Mouse (Mus musculus): Measurements from ENCODE around the gene Acvrl1. TPM values are rescaled to one million over a fixed set of nuclear protein-coding genes. Genes with fewer than 3 reads are reported as not detected.
A peak's percentile ranks its signal among the peaks of the same experiment; 100 is the strongest.

Gene Acvrl1
- total RNA-seq, 2 experiments from 2014 or later: 8.6 to 10.5 TPM

- no peak for DNase-seq (ENCODE audit: extremely low spot score in 1 of 2, low spot score in 1 of 2)
Measured at GRCm38 (mm10) chr15:101164291-101164690, 36.0 kb downstream of the Acvrl1 start.

DNA sequence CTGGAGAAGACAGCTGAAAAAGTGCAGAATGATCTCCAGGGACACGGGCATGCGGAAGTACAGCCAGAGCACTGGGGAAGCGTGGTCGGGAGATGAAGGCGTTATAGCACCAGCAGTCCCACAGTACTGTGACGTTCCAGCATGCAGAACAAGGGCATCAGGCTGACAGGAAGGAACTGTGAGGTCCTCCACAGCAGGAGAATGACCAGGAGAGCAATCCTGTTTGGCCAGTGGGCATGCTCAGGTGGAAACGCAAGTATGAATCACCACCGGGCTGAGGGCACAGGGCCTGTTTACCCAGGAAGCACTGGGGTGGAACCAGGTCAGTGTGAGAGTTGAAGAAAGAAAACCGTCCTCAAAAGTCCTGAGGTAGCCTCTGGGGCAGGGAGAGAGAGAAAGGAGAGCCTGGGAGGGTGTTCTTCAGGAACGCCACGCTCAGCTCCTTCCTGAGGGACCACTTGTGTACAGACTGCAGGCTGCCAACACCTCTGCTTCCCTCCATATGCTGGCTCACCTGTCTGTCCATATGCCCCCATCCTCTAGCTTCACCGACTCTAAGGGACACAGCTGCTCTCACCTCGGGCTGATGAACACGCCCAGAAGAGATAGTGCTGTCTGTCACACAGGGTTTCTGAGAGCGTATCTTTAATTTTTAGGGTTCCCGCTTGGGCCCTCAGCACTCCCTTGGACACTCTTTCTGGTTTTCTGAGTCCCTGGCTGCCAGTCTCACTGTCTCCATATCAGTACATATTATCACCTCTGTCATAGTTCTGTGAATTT lies 37.5 kb downstream of the Acvrl1 start:
- DNase-seq (ENCODE audit: extremely low spot score in 1 of 2, low spot score in 1 of 2): no peak

- no peak for DNase-seq (ENCODE audit: extremely low spot score in 1 of 2, low spot score in 1 of 2)
Measured at GRCm38 (mm10) chr15:101167553-101167952, 39.2 kb downstream of the Acvrl1 start.

GRCm38 (mm10) chr15:101169910-101170309 lies 41.6 kb downstream of the Acvrl1 start:
- DNase-seq (ENCODE audit: extremely low spot score in 1 of 2, low spot score in 1 of 2): no peak

DNA sequence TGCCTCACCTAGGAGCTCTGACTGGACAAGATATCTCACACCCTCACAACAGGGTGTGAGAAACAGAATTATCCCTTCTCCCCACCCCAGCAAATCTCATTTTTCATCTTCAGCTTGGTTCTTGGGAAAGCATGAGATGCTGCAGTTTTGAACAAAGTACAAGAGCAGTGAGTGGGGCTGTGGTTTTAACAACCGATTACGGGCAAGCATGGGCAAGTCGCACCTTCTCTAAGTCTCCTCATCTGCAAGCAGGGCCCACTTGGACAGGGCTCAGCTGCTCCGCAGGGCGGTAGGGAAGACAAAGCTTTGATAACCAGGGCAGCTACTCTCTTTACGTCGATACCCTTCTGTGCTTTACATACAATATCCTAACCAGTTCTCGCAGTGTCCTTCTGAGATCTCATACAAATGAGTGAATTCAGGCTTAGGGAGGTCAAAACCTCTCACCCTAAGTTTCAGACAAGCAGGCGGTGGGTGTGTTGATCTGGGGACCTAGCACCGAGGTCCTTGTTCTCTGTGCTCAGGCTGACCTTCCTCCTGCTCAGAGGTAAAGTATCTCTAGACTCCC lies 42.2 kb downstream of the Acvrl1 start:
- DNase-seq (ENCODE audit: extremely low spot score in 1 of 2, low spot score in 1 of 2): no peak

DNA sequence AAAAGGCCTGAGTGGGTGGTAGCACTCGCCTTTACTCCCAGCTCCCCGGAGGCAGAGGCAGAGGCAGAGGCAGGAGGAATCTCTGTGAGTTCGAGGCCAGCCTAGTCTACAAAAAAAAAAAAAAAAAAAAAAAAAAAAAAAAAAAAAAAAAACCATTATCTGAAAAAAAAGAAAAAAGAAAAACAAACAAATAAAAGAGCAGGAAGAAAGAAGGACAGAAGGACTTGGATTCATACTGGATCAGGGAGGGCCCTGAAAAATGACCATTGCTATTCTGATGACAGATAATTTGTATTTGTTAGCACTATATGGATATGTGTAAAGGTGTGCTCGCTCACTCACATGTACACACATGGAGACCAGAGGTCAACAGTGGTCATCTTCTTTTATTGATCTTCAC lies 43.0 kb downstream of the Acvrl1 start:
- DNase-seq (ENCODE audit: extremely low spot score in 1 of 2, low spot score in 1 of 2): no peak

DNA sequence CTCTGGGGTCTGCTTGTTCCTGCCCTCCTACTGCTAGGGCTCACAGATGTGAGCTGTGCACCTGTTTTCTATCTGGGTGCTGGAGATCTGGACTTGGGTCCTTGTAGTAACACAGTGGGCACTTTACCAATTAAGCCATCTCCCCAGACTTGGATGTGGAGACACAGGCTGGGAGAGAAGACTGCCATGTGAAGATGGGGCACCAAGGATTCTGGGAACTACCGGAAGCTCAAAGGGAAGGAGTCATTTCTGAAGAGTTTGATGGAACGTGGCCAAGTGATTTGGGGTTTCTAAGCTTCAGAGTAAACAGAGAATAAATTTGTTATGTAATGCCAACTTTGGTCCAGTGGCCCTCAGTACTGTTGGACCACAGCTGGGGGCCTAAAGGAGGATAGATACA lies 43.7 kb downstream of the Acvrl1 start:
- no peak for DNase-seq (ENCODE audit: extremely low spot score in 1 of 2, low spot score in 1 of 2)

GRCm38 (mm10) chr15:101173421-101174211 lies 45.3 kb downstream of the Acvrl1 start, which contains the start of gene Acvr1b:
Gene Acvr1b (plus strand): TSS chr15:101174067.
- peak; percentile 71 to 77 for DNase-seq (ENCODE audit: extremely low spot score in 1 of 2, low spot score in 1 of 2)

GRCm38 (mm10) chr15:101174294-101175130 lies 46.2 kb downstream of the Acvrl1 start:
- DNase-seq (ENCODE audit: extremely low spot score in 1 of 2, low spot score in 1 of 2): no peak

- no peak for DNase-seq (ENCODE audit: extremely low spot score in 1 of 2, low spot score in 1 of 2)
Measured at GRCm38 (mm10) chr15:101175131-101175460, 46.8 kb downstream of the Acvrl1 start.

- no peak for DNase-seq (ENCODE audit: extremely low spot score in 1 of 2, low spot score in 1 of 2)
Measured at GRCm38 (mm10) chr15:101175613-101176283, 47.4 kb downstream of the Acvrl1 start.

- no peak for DNase-seq (ENCODE audit: extremely low spot score in 1 of 2, low spot score in 1 of 2)
Measured at GRCm38 (mm10) chr15:101176284-101176680, 48.0 kb downstream of the Acvrl1 start.

GRCm38 (mm10) chr15:101176795-101177691 lies 48.7 kb downstream of the Acvrl1 start:
- DNase-seq (ENCODE audit: extremely low spot score in 1 of 2, low spot score in 1 of 2): no peak

GRCm38 (mm10) chr15:101180363-101181105 lies 52.2 kb downstream of the Acvrl1 start:
- DNase-seq (ENCODE audit: extremely low spot score in 1 of 2, low spot score in 1 of 2): no peak

DNA sequence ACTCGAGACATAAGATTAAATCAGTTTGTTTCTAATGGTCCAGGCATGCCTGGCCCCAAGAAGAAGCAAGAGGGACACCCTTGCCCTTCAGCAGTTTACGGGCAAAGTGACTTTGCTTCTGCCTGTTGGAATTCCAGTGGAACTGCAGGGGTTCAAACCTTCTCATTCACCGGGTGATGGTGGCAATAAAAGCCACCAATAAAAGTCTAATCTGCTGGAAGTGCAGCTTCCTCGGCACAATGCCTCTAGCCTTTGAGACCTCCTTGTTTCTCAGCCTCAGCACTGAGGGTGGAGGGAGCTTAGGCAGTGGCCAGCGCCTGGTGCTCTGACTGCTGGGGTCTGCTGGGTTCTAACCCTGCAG lies 52.8 kb downstream of the Acvrl1 start:
- no peak for DNase-seq (ENCODE audit: extremely low spot score in 1 of 2, low spot score in 1 of 2)

DNA sequence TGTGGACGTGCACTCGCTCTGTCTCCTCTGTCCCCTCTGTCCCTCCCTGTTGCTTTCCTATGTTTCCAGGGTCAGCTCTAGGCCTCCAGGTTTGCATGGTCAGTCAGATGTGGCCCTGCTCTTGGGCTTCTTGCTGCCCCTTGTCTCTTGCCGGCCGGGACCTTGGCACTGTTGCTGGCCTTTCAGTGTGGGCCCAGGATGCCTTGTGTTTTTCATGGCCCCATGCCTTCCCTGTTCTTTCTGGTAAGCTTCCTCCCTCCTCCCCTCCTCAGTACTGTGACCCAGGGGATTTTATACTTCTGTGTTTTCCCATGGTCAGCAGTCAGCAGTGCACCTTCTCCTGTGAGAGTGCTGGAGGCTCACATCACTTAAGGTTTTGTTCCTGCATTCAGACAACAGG lies 53.2 kb downstream of the Acvrl1 start:
- DNase-seq (ENCODE audit: extremely low spot score in 1 of 2, low spot score in 1 of 2): no peak

- no peak for DNase-seq (ENCODE audit: extremely low spot score in 1 of 2, low spot score in 1 of 2)
Measured at GRCm38 (mm10) chr15:101182676-101183075, 54.4 kb downstream of the Acvrl1 start.

GRCm38 (mm10) chr15:101184300-101184699 lies 56.0 kb downstream of the Acvrl1 start:
- DNase-seq (ENCODE audit: extremely low spot score in 1 of 2, low spot score in 1 of 2): no peak

Measured in layer of hippocampus, postnatal 25 days (tissue).